Mouse (Mus musculus) urinary bladder, postnatal 36 days (tissue): ENCODE data around the gene Popdc3.
"Not testable (repeated sequence)": the region's sequence is repeated elsewhere in the genome, so short reads cannot be mapped to it uniquely, and the experiment has no call there.

Experiments used
- DNase-seq, 2 experiments: peaks; one replicate each; pipeline ENCODE4 v3.0.0; 2022; ENCODE audit warnings: low spot score in 2 of 2, mixed read lengths in 1 of 2

Popdc3 gene

GRCm38 (mm10) chr10:45177798-45178197, at the start of gene Popdc3:
Gene Popdc3 (plus strand): TSS chr10:45178098.
- not testable (repeated sequence) for DNase-seq

DNA sequence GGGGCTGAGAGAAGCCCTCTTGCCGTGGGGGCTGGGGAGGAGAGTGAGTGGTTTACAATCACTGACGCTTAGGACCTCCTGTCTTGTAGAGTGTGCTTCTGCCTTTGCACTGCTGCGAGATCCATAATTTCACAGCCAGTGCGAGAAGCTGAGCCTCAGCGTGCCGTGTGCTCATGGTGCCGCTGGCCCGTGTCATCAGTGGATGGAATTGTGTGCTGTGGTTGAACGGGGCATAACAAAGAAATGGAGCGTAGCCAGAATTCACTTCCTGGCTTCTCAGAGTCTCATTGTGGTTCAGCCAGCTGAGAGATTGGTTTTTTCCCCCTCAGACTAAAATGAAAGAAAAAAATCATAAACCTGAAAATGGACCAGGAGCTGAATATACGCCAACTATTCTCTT, 48.8 kb upstream of the Popdc3 start:
- no peak for DNase-seq

DNA sequence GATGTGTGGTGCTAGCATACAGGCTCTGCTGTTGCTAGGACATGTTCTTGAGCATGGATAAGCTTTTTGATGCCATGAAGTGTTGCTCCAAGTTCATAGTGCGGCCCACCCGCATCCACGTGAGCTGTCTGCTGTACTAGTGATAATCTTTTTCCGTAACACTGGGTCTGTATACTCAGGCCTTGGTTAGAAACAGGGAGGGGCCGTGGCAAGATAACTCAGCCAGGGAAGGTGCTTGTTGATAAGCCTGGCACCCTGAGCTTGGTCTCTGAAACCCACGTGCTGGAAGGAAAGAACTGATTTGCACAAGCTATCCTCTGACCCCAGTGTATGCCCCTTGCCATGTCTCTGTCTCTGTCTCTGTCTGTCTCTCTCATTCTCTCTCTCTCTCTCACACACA, 47.9 kb upstream of the Popdc3 start:
- DNase-seq: no peak

DNA sequence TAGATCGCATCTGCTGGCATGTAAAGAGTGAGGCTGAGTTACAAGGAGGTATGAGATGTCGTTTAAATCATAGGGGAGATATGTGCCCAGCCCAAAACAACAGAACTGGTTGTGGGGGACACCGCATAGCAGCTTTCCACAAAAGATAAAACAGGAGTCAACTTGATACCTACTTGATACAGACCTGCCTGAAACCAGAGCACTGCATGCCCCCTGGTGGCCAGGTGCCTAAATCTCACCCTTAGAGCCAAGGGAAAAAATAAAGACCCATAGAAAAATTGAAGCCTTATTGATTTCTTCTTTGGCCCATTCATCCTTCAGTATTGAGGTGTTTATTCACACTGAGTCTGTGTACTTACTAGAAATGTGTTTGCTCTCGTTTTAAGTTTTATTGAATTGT, 45.5 kb upstream of the Popdc3 start:
- peak; percentile 13 to 33 for DNase-seq

DNA sequence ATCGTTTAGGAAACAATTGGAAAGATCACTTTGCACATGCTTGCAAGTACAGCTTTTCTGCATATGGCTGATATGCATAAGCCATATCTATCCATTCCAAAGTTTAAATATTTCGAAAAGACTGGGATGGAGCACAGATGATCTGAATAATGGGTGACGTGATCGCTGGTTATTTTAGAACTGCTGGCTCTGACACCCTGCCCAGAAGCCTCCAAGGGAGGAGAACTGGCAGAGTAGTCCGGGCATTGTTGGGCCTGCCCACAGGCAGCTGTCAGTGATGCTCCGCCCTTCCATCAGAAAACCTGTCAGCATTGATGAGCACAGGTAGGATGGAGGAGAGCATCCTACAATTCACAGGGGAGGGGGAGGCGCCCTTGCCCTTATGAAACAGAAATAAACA, 41.1 kb upstream of the Popdc3 start:
- DNase-seq: no peak

DNA sequence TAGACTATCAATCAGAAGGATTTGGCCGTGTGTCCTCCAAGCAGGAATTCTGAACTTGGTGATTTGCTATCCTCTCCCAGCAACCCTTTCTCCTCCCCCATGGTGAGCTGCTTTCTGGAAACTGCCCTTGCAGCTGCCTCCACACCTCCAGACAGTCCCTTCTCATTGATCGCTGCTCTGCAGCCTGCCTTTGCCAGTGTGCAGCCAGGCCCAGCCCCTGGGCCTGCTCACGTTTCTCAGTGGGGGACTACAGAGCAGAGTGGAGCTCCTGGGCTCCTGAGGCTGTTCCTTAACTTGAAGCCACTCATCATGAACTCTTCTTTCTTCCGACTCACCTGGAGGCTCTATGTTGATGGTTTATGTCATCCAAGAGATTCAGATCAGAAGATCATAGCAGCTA, 38.0 kb upstream of the Popdc3 start:
- DNase-seq: no peak

GRCm38 (mm10) chr10:45140474-45141212, 37.3 kb upstream of the Popdc3 start:
- DNase-seq: no peak

DNA sequence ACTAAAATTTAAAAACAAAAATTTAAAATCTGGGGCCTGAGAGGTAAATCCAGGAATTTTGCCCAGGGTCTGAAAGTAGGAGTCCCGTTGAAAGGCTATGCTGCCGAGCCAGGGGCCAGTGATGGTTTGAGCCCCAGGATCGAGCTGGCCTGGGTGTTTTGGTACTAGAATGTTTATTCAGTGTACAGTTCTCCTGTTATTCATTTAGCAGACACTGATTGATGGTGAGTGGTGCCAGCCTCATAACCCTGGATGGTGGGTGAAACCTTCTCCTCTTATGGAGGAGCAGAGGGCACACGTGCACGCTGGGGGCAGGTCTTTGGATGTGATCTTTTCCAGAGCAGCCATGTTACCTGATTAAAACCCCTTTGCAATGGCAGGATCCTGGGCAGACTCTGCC, 35.5 kb upstream of the Popdc3 start:
- DNase-seq: no peak

GRCm38 (mm10) chr10:45144038-45144817, 33.7 kb upstream of the Popdc3 start:
- DNase-seq: no peak

DNA sequence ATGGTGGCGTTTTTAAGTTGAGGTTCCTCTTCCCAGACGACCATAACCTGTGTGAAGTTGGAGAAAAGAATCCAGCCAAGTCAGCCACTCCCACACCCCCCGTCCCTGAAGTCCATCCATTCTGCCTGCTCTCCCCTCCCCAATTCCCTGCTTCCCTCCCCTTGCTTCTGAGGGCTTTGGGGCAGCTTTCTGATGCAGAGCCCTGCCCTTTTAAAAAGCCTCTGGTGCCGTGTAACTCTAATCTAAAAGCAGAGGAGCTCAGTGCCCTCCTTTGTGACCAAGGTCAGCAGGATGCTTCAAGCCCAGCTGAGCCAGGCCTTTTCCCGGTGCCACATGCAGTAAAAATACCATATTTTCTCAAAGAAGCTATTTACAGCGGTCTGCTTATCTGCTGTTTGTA, 31.1 kb upstream of the Popdc3 start:
- DNase-seq: no peak

DNA sequence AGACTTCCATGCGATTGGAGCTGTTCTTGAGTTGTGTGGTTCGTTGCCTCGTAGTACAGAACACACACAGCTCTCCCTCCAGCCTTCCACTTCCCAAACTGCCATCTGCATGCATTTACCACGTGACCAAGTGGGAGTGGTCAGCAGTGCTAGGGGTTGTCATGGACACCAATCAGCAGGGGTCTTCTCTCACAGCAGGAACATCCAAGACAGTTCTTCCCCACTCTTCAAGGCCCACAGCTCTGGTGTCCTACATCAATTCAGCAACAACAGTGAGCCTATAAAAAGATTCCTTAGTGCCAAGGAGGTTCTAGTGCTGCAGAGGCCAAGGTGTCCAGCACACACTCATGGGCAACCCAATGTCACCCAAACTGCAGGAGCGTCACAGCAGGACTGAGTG, 26.8 kb upstream of the Popdc3 start:
- DNase-seq: no peak

- DNase-seq: no peak
Measured at GRCm38 (mm10) chr10:45151771-45152692, 25.9 kb upstream of the Popdc3 start.

- no peak for DNase-seq
Measured at GRCm38 (mm10) chr10:45154557-45155060, 23.3 kb upstream of the Popdc3 start.

GRCm38 (mm10) chr10:45165851-45166250, 12.0 kb upstream of the Popdc3 start:
- no peak for DNase-seq

DNA sequence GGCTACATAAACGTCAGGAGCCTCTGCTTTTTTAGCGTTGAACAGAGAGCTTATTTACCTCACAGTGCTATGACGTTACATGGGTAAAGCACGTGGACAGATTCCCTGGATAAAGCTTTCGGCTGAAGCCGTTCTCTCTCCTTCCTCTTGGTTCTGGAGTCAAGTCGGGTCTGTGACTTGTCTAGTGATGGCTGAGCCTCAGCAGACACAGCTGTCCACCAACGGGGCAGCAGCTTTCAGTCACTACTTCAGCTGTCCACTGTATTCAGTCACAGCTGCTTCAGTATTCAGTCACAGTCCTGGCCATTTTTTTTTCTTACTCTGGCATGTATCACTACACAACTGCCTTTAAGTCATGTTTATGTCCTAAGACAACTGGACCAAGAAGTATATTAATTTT, 4.0 kb upstream of the Popdc3 start:
- DNase-seq: no peak

DNA sequence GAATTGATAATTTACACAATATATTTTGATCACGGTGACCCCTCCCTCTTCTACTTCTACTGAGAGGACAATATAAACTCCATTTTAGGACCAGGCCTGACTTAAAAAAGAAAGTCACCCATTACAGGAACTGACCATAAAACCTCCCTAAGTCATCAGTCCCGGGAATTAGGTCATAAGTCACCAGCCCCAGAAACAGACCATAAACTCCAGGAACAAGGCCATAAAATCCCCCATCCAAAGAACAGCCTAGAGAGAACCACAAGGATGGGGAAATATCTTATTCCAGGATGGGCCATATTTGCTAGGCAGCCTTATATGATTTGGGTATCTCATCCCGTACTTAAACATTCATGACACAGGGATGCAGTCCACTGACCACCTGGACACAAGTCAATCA, 3.6 kb upstream of the Popdc3 start:
- no peak for DNase-seq

GRCm38 (mm10) chr10:45180677-45181326, 2.9 kb downstream of the Popdc3 start:
- no peak for DNase-seq

DNA sequence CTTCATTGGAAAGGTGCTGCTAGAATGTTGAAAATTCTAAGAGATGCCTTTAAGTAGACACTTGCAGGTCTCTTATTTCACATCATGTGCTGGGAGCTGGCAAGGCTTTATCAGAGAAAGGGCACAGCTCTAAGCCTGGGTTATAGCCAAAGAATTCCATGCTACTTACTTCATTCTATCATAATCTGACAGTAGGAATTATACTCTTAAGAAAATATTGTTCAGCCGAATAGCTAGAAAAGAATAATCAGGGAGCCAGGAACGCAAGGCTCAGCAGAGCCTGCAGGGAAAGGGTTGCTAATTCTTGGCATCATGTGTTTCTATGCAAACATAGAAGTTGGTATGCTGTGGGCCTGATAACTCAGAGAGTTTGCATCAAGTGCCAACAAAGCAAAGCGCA, 3.4 kb downstream of the Popdc3 start:
- DNase-seq: no peak

DNA sequence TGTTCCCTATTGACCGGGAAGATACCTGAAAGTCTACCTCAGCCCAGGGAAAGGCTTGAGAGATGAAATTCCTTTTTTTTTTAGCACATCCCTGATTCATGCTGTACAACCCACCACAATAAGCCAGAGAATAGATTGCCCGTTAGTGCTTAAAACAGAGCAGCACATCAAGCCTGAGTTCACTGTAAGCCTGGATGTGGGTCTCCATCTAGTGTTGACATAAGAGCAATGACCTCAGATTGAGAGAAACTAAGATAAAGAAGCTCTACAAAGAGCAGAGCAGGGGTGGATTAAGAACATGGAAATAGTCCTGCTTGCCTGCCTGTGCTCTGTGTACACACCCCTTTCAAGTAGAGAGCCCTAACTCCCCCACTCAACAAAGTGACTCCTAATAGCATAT, 7.6 kb downstream of the Popdc3 start:
- no peak for DNase-seq

- DNase-seq: no peak
Measured at GRCm38 (mm10) chr10:45193330-45194310, 15.7 kb downstream of the Popdc3 start.
